Mouse (Mus musculus): ENCODE measurements around the gene Galnt2. TPM values are rescaled to one million over a fixed set of nuclear protein-coding genes. Genes with fewer than 3 reads are reported as not detected.

Galnt2 gene
- polyA plus RNA-seq, 1 experiment from 2014 or later: 63.7 TPM

- Histone ChIP-seq H3K4me3 (no peak overlapping the region), H3K36me3 (no peaks in the 10 kb centered on the region), H3K4me2 (no peak overlapping the region), H3K9ac (no peak overlapping the region), H3K27ac (replicated peaks) (no peak overlapping the region), H3K9me3 (no peaks in the 10 kb centered on the region), H3K4me1 (replicated peaks) (peaks cover 74% of the 10 kb centered on the region), H3K27me3 (no peaks in the 10 kb centered on the region)
- ATAC-seq (ENCODE audit: low FRiP score, low read depth): no peak
- WGBS: 75% methylated on average over 6 of the region's 6 CpGs
Measured at GRCm38 (mm10) chr8:124317821-124318220, 86.6 kb downstream of the Galnt2 start.

GRCm38 (mm10) chr8:124318612-124319315 is 87.6 kb downstream of the Galnt2 start:
- WGBS: 61% methylated on average over 11 of the region's 11 CpGs
- Histone ChIP-seq H3K9me3 (no peaks in the 10 kb centered on the region), H3K4me1 (replicated peaks) (peaks cover 83% of the 10 kb centered on the region), H3K4me3 (no peak overlapping the region), H3K27ac (replicated peaks) (no peak overlapping the region), H3K36me3 (no peaks in the 10 kb centered on the region), H3K4me2 (no peak overlapping the region), H3K9ac (no peak overlapping the region), H3K27me3 (no peaks in the 10 kb centered on the region)
- peak; percentile 31; the same call in 1 of the 2 replicates for ATAC-seq (ENCODE audit: low FRiP score, low read depth)

GRCm38 (mm10) chr8:124319316-124319652 is 88.1 kb downstream of the Galnt2 start:
- H3K27ac ChIP-seq (replicated peaks): no peak overlapping the region
- no peak for ATAC-seq (ENCODE audit: low FRiP score, low read depth)

DNA sequence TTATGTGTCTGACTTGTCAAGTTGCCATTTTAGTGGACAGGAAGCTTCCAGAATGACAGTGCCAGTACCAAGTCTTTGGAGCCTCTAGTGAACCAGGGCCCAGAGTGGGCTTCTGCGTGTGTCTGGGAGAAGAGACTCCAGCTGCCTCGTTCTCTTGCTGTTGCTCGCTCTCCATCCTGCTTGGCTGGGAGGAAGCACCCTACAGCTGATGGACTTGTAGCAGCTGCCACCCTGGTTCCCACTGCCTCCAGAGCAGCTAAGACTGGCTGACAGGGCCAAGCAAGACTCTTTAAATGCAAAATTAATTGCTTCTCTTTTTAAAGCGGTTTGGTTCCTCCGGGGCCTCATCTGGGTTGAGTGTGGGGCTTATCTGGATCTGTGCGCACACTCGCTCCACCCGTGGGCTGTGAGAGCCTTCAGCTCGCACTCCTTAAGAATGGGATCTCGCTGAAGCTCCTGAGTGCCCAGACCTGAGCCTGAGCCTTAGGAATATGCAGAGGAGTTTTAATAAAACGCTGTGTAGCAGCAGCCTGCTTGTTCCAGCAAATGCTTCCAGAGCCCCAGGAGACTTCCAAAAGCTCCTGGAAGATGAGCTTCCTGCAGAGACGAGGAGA is 90.1 kb downstream of the Galnt2 start:
- peaks cover 67% of the 10 kb centered on the region for H3K4me1 ChIP-seq (replicated peaks)
- peaks cover 11% of the 10 kb centered on the region for H3K36me3 ChIP-seq
- H3K27me3 ChIP-seq: no peaks in the 10 kb centered on the region
- WGBS: 29% methylated on average over 12 of the region's 12 CpGs
- H3K9me3 ChIP-seq: no peaks in the 10 kb centered on the region
- H3K4me3 ChIP-seq: no peak overlapping the region
- peak overlapping the region; percentile 75 for H3K27ac ChIP-seq (replicated peaks)
- no peak overlapping the region for H3K9ac ChIP-seq
- peak overlapping the region; percentile 17; the same call in 1 of the 2 replicates for H3K4me2 ChIP-seq
- ATAC-seq (ENCODE audit: low FRiP score, low read depth): 0 out of 2 replicates have a peak, but pooled peaks have one; percentile 28

More at GRCm38 (mm10) chr8:124319316-124319652, 88.1 kb downstream of the Galnt2 start:
- H3K4me2 ChIP-seq: no peak overlapping the region
- H3K9ac ChIP-seq: no peak overlapping the region
- 86% methylated on average over 4 of the region's 4 CpGs for WGBS
- H3K27me3 ChIP-seq: no peaks in the 10 kb centered on the region
- peaks cover 81% of the 10 kb centered on the region for H3K4me1 ChIP-seq (replicated peaks)
- 0 out of 2 replicates have a peak, but pooled peaks cover 2% of the 10 kb centered on the region for H3K36me3 ChIP-seq
- no peak overlapping the region for H3K4me3 ChIP-seq
- no peaks in the 10 kb centered on the region for H3K9me3 ChIP-seq

DNA sequence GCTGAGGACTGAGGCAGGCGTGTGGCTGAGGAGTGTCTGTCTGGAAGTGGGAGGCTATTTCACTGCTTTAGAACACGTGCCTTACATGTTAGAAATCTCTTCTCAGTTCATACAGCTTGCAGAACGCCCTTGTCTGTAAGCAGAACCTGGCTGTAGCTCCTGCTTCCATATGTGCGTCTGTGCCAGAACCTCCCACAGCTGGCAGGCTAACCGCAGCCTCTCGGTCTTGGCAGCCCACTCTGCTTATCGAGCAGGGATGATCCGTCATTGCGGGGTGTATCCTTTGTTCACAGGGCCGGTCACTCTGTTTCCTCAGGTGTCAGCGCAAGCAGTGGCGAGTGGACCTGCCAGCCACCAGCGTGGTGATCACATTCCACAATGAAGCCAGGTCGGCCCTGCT is 92.2 kb downstream of the Galnt2 start:
- no peak overlapping the region for H3K4me2 ChIP-seq
- no peak overlapping the region for H3K4me3 ChIP-seq
- ATAC-seq (ENCODE audit: low FRiP score, low read depth): no peak
- H3K27me3 ChIP-seq: no peaks in the 10 kb centered on the region
- H3K9me3 ChIP-seq: no peaks in the 10 kb centered on the region
- H3K4me1 ChIP-seq (replicated peaks): peaks cover 48% of the 10 kb centered on the region
- H3K36me3 ChIP-seq: peaks cover 15% of the 10 kb centered on the region
- H3K9ac ChIP-seq: no peak overlapping the region
- H3K27ac ChIP-seq (replicated peaks): no peak overlapping the region
- 85% methylated on average over 14 of the region's 14 CpGs for WGBS

- Histone ChIP-seq H3K4me3 (no peak overlapping the region), H3K4me1 (replicated peaks) (peaks cover 4% of the 10 kb centered on the region; the same call in 1 of the 2 replicates), H3K27ac (replicated peaks) (no peak overlapping the region), H3K36me3 (peaks cover 27% of the 10 kb centered on the region), H3K9ac (no peak overlapping the region), H3K4me2 (no peak overlapping the region), H3K9me3 (no peaks in the 10 kb centered on the region), H3K27me3 (no peaks in the 10 kb centered on the region)
- WGBS: 77% methylated on average over 7 of the region's 7 CpGs
- ATAC-seq (ENCODE audit: low FRiP score, low read depth): no peak
Measured at GRCm38 (mm10) chr8:124328259-124328658, 97.1 kb downstream of the Galnt2 start.

- H3K4me3 ChIP-seq: no peak overlapping the region
- no peaks in the 10 kb centered on the region; the same call in 1 of the 2 replicates for H3K4me1 ChIP-seq (replicated peaks)
- H3K27me3 ChIP-seq: no peaks in the 10 kb centered on the region
- peaks cover 25% of the 10 kb centered on the region for H3K36me3 ChIP-seq
- no peak overlapping the region for H3K27ac ChIP-seq (replicated peaks)
- no peaks in the 10 kb centered on the region for H3K9me3 ChIP-seq
- no peak for ATAC-seq (ENCODE audit: low FRiP score, low read depth)
- no peak overlapping the region for H3K9ac ChIP-seq
- H3K4me2 ChIP-seq: no peak overlapping the region
- WGBS: 36% methylated on average over 10 of the region's 10 CpGs
Measured at GRCm38 (mm10) chr8:124329690-124330089, 98.5 kb downstream of the Galnt2 start.

GRCm38 (mm10) chr8:124330433-124330832 is 99.2 kb downstream of the Galnt2 start:
- H3K4me2 ChIP-seq: no peak overlapping the region
- peaks cover 33% of the 10 kb centered on the region for H3K36me3 ChIP-seq
- peak; percentile 88 for ATAC-seq (ENCODE audit: low FRiP score, low read depth)
- H3K27me3 ChIP-seq: no peaks in the 10 kb centered on the region
- H3K27ac ChIP-seq (replicated peaks): peak overlapping the region; percentile 34
- H3K4me3 ChIP-seq: no peak overlapping the region
- H3K4me1 ChIP-seq (replicated peaks): no peaks in the 10 kb centered on the region; the same call in 1 of the 2 replicates
- 28% methylated on average over 3 of the region's 3 CpGs for WGBS
- H3K9ac ChIP-seq: no peak overlapping the region
- H3K9me3 ChIP-seq: no peaks in the 10 kb centered on the region

DNA sequence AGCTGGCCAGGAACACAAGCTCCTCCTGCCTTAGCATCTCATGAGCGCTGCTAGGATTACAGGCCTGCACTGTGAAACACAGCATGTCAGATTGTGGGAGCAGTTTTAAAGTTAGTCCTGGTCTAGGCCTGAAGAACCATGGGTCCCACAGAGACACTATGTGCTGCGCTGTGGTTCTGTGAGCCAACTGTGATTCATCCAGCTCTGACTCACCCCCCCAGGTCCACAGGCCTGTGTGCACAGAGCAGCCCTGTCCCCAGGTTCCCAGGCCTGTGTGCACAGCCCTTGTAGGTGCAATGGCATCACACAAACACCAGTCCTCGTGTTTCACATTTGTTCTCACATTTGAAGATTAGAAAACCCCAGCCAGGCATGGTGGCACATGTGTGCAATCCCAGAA is 99.9 kb downstream of the Galnt2 start:
- WGBS: 90% methylated on average over 3 of the region's 3 CpGs
- Histone ChIP-seq H3K27me3 (no peaks in the 10 kb centered on the region), H3K9ac (no peak overlapping the region), H3K4me3 (no peak overlapping the region), H3K4me1 (replicated peaks) (no peaks in the 10 kb centered on the region; the same call in 1 of the 2 replicates), H3K9me3 (no peaks in the 10 kb centered on the region), H3K36me3 (peaks cover 31% of the 10 kb centered on the region), H3K4me2 (no peak overlapping the region), H3K27ac (replicated peaks) (peak overlapping the region; percentile 34)
- no peak for ATAC-seq (ENCODE audit: low FRiP score, low read depth)

- H3K4me1 ChIP-seq (replicated peaks): no peaks in the 10 kb centered on the region; the same call in 1 of the 2 replicates
- no peaks in the 10 kb centered on the region for H3K9me3 ChIP-seq
- ATAC-seq (ENCODE audit: low FRiP score, low read depth): no peak
- no peak overlapping the region for H3K9ac ChIP-seq
- H3K4me2 ChIP-seq: no peak overlapping the region
- no peaks in the 10 kb centered on the region for H3K27me3 ChIP-seq
- H3K27ac ChIP-seq (replicated peaks): no peak overlapping the region
- peaks cover 34% of the 10 kb centered on the region for H3K36me3 ChIP-seq
- 51% methylated on average over 11 of the region's 11 CpGs for WGBS
- no peak overlapping the region for H3K4me3 ChIP-seq
Measured at GRCm38 (mm10) chr8:124331706-124332105, 100.5 kb downstream of the Galnt2 start.

- Histone ChIP-seq H3K27me3 (no peaks in the 10 kb centered on the region), H3K9me3 (no peaks in the 10 kb centered on the region), H3K9ac (no peak overlapping the region), H3K4me1 (replicated peaks) (no peaks in the 10 kb centered on the region), H3K36me3 (peaks cover 51% of the 10 kb centered on the region), H3K4me3 (no peak overlapping the region), H3K4me2 (no peak overlapping the region), H3K27ac (replicated peaks) (no peak overlapping the region)
- ATAC-seq (ENCODE audit: low FRiP score, low read depth): no peak
- 92% methylated on average over 13 of the region's 13 CpGs for whole genome bisulfite sequencing
Measured at GRCm38 (mm10) chr8:124336302-124336701, 105.1 kb downstream of the Galnt2 start.

- no peak overlapping the region for H3K27ac ChIP-seq (replicated peaks)
- no peak overlapping the region for H3K4me2 ChIP-seq
- no peak overlapping the region for H3K9ac ChIP-seq
- no peak for ATAC-seq (ENCODE audit: low FRiP score, low read depth)
- H3K36me3 ChIP-seq: peaks cover 50% of the 10 kb centered on the region
- no peaks in the 10 kb centered on the region for H3K9me3 ChIP-seq
- 88% methylated on average over 3 of the region's 3 CpGs for WGBS
- H3K27me3 ChIP-seq: no peaks in the 10 kb centered on the region
- no peak overlapping the region for H3K4me3 ChIP-seq
- H3K4me1 ChIP-seq (replicated peaks): no peaks in the 10 kb centered on the region
Measured at GRCm38 (mm10) chr8:124339742-124340141, 108.6 kb downstream of the Galnt2 start.
